In genomic region chr10:80323261-80324119, GRCm38 (mm10) we compare ENCODE assay signal across 8 mouse cellular contexts. TPM values are rescaled to one million over a fixed set of nuclear protein-coding genes. Genes with fewer than 3 reads are reported as not detected.
DNase-seq lines count a peak whose midpoint lies in the region; ATAC-seq and TF ChIP-seq lines count a peak whose summit lies in the region.

No protein-coding gene starts in this region.

- no peak for TF ChIP-seq EP300 in lung, postnatal 0 days (IDR thresholded peaks at IDR 0.05)

- H3K27ac ChIP-seq in embryonic facial prominence, embryonic 11.5 days (replicated peaks; ENCODE audit: low read depth, low read length) = no peak overlapping the region
- peak overlapping the region; percentile 76 for H3K27ac ChIP-seq in heart, embryonic 10.5 days
- peak overlapping the region; percentile 33 for H3K27ac ChIP-seq in lung, postnatal 0 days (ENCODE audit: low read length)
- no peak overlapping the region for H3K27ac ChIP-seq in olfactory bulb, adult 2 months (ENCODE audit: insufficient read depth, low read depth, low read length)

- peak overlapping the region; percentile 97 for H3K4me2 ChIP-seq in embryonic facial prominence, embryonic 11.5 days (ENCODE audit: low read depth, low read length)
- H3K4me2 ChIP-seq in lung, postnatal 0 days (replicated peaks; ENCODE audit: low read depth, low read length) = peak overlapping the region; percentile 96

- peak; percentile 47 for DNase-seq in 3T3-L1 (ENCODE audit: low read depth, low spot score)
- peak; percentile 89 to 95 for DNase-seq in adrenal gland, adult (ENCODE audit: inconsistent age in 2 of 2, low spot score in 1 of 2)
- DNase-seq in embryonic facial prominence, embryonic 11.5 days (ENCODE audit: low spot score) = peak; percentile 55
- DNase-seq in heart, embryonic 10.5 days (ENCODE audit: low spot score) = peak; percentile 91
- peak; percentile 79 to 86 for DNase-seq in kidney, adult 8-10 months
- peak; percentile 56 for DNase-seq in lung, postnatal 0 days (ENCODE audit: low spot score)
- DNase-seq in urinary bladder, adult 2 months (ENCODE audit: low spot score) = peak; percentile 67

- H3K4me1 ChIP-seq in embryonic facial prominence, embryonic 11.5 days (ENCODE audit: control insufficient read depth, insufficient read depth, low read length) = 0 out of 2 replicates have a peak, but pooled peaks cover 6% of the 10 kb centered on the region
- peaks cover 49% of the 10 kb centered on the region for H3K4me1 ChIP-seq in heart, embryonic 10.5 days
- H3K4me1 ChIP-seq in lung, postnatal 0 days (ENCODE audit: insufficient read depth, low read depth, low read length) = peaks cover 20% of the 10 kb centered on the region
- H3K4me1 ChIP-seq in olfactory bulb, adult 2 months (ENCODE audit: control insufficient read depth, insufficient read depth, low read length) = peaks cover 24% of the 10 kb centered on the region

- H3K36me3 ChIP-seq in embryonic facial prominence, embryonic 11.5 days (replicated peaks; ENCODE audit: control insufficient read depth, insufficient read depth, low read depth, low read length) = no peaks in the 10 kb centered on the region
- H3K36me3 ChIP-seq in heart, embryonic 10.5 days = peaks cover 8% of the 10 kb centered on the region
- H3K36me3 ChIP-seq in lung, postnatal 0 days (ENCODE audit: insufficient read depth, low read length) = no peaks in the 10 kb centered on the region

- WGBS in embryonic facial prominence, embryonic 11.5 days = under 1% methylated on average over 44 of the region's 46 CpGs
- 1% methylated on average over 45 of the region's 46 CpGs for WGBS in heart, embryonic 10.5 days
- 4% methylated on average over 42 of the region's 46 CpGs for WGBS in lung, postnatal 0 days
- WGBS in olfactory bulb, adult 2 months = 3% methylated on average over 45 of the region's 46 CpGs

- TF ChIP-seq POLR2A in olfactory bulb, adult 2 months (IDR thresholded peaks at IDR 0.05; ENCODE audit: insufficient read depth, low read depth, low read length) = no peak

- TF ChIP-seq CTCF in lung, postnatal 0 days (IDR thresholded peaks at IDR 0.05) = no peak; the same call in 1 of the 2 replicates
- TF ChIP-seq CTCF in olfactory bulb, adult 2 months (IDR thresholded peaks at IDR 0.05; ENCODE audit: insufficient read depth, low read depth, low read length) = no peak

- peak overlapping the region; percentile 59 for H3K4me3 ChIP-seq in embryonic facial prominence, embryonic 11.5 days (ENCODE audit: low read depth, low read length)
- H3K4me3 ChIP-seq in heart, embryonic 10.5 days = peak overlapping the region; percentile 72
- H3K4me3 ChIP-seq in lung, postnatal 0 days (ENCODE audit: low read depth, low read length) = peak overlapping the region; percentile 55
- H3K4me3 ChIP-seq in olfactory bulb, adult 2 months (ENCODE audit: insufficient read depth, low read depth, low read length) = peak overlapping the region; percentile 41

- ATAC-seq in embryonic facial prominence, embryonic 11.5 days (replicated peaks; ENCODE audit: insufficient number of reproducible peaks, low FRiP score, low TSS enrichment, low read depth) = no peak
- ATAC-seq in lung, postnatal 0 days = peak; percentile 74

- H3K9ac ChIP-seq in embryonic facial prominence, embryonic 11.5 days (replicated peaks; ENCODE audit: low read length) = peak overlapping the region; percentile 71
- peak overlapping the region; percentile 23; the same call in 1 of the 2 replicates for H3K9ac ChIP-seq in lung, postnatal 0 days (replicated peaks; ENCODE audit: low read depth)

- no peaks in the 10 kb centered on the region for H3K9me3 ChIP-seq in embryonic facial prominence, embryonic 11.5 days (replicated peaks; ENCODE audit: control insufficient read depth, low read length)
- H3K9me3 ChIP-seq in heart, embryonic 10.5 days = no peaks in the 10 kb centered on the region
- H3K9me3 ChIP-seq in lung, postnatal 0 days (ENCODE audit: low read length) = no peaks in the 10 kb centered on the region

- no peaks in the 10 kb centered on the region; the same call in 1 of the 2 replicates for H3K27me3 ChIP-seq in embryonic facial prominence, embryonic 11.5 days (ENCODE audit: control insufficient read depth, insufficient read depth, low read length)
- peaks cover 67% of the 10 kb centered on the region for H3K27me3 ChIP-seq in heart, embryonic 10.5 days (ENCODE audit: insufficient read depth, poor library complexity, severe bottlenecking)
- no peaks in the 10 kb centered on the region for H3K27me3 ChIP-seq in lung, postnatal 0 days (replicated peaks; ENCODE audit: insufficient read depth, low read length)

RNA-seq across cellular contexts. Expression of gene 2310011J03Rik, which starts 3.2 kb away (rescaled TPM):
- polyA plus RNA-seq in embryonic facial prominence, embryonic 11.5 days (2014; fragmentation: Nextera tagmentation; extraction: Ambion mirVana) = 36.5 and 41.6 TPM in 2 replicates
- 41.3 and 46.8 TPM in 2 replicates for polyA plus RNA-seq in heart, embryonic 10.5 days (2016; fragmentation: Nextera tagmentation; extraction: Ambion mirVana)
- 58.4 and 64.8 TPM in 2 replicates for polyA plus RNA-seq in lung, postnatal 0 days (2015; fragmentation: Nextera tagmentation; extraction: Ambion mirVana)
- not detected in 2 replicates for polyA plus RNA-seq in olfactory bulb, adult 2 months (2012; ENCODE audit: insufficient read depth, insufficient read length, low replicate concordance, missing spikeins)
- polyA plus RNA-seq in urinary bladder, adult 2 months (2012; rRNA removed) = 41.8 and 45.6 TPM in 2 replicates

RNA-seq across cellular contexts. Expression of gene Pcsk4, which starts 5.8 kb away (rescaled TPM):
- 1.6 and 2.9 TPM in 2 replicates for polyA plus RNA-seq in embryonic facial prominence, embryonic 11.5 days (2014; fragmentation: Nextera tagmentation; extraction: Ambion mirVana)
- 1.6 and 4.0 TPM in 2 replicates for polyA plus RNA-seq in heart, embryonic 10.5 days (2016; fragmentation: Nextera tagmentation; extraction: Ambion mirVana)
- polyA plus RNA-seq in lung, postnatal 0 days (2015; fragmentation: Nextera tagmentation; extraction: Ambion mirVana) = 3.4 and 3.7 TPM in 2 replicates
- not detected in 2 replicates for polyA plus RNA-seq in olfactory bulb, adult 2 months (2012; ENCODE audit: insufficient read depth, insufficient read length, low replicate concordance, missing spikeins)
- 9.5 and 9.9 TPM in 2 replicates for polyA plus RNA-seq in urinary bladder, adult 2 months (2012; rRNA removed)

RNA-seq across cellular contexts. Expression of gene Reep6, which starts 6.3 kb away (rescaled TPM):
- 4.3 and 4.5 TPM in 2 replicates for polyA plus RNA-seq in embryonic facial prominence, embryonic 11.5 days (2014; fragmentation: Nextera tagmentation; extraction: Ambion mirVana)
- 7.1 and 18.3 TPM in 2 replicates for polyA plus RNA-seq in heart, embryonic 10.5 days (2016; fragmentation: Nextera tagmentation; extraction: Ambion mirVana)
- polyA plus RNA-seq in lung, postnatal 0 days (2015; fragmentation: Nextera tagmentation; extraction: Ambion mirVana) = 15.4 and 17.6 TPM in 2 replicates
- not detected in 2 replicates for polyA plus RNA-seq in olfactory bulb, adult 2 months (2012; ENCODE audit: insufficient read depth, insufficient read length, low replicate concordance, missing spikeins)
- 7.7 and 18.0 TPM in 2 replicates for polyA plus RNA-seq in urinary bladder, adult 2 months (2012; rRNA removed)

RNA-seq across cellular contexts. Expression of gene Adamtsl5, which starts 24.7 kb away (rescaled TPM):
- 0.14 and 0.88 TPM in 2 replicates for polyA plus RNA-seq in embryonic facial prominence, embryonic 11.5 days (2014; fragmentation: Nextera tagmentation; extraction: Ambion mirVana)
- polyA plus RNA-seq in heart, embryonic 10.5 days (2016; fragmentation: Nextera tagmentation; extraction: Ambion mirVana) = 1.3 and 1.9 TPM in 2 replicates
- 6.4 and 7.3 TPM in 2 replicates for polyA plus RNA-seq in lung, postnatal 0 days (2015; fragmentation: Nextera tagmentation; extraction: Ambion mirVana)
- polyA plus RNA-seq in olfactory bulb, adult 2 months (2012; ENCODE audit: insufficient read depth, insufficient read length, low replicate concordance, missing spikeins) = not detected in 2 replicates
- polyA plus RNA-seq in urinary bladder, adult 2 months (2012; rRNA removed) = 57.9 and 65.7 TPM in 2 replicates

RNA-seq across cellular contexts. Expression of gene Apc2, which starts 27.7 kb away (rescaled TPM):
- polyA plus RNA-seq in embryonic facial prominence, embryonic 11.5 days (2014; fragmentation: Nextera tagmentation; extraction: Ambion mirVana) = 11.0 and 15.8 TPM in 2 replicates
- 0.74 and 0.78 TPM in 2 replicates for polyA plus RNA-seq in heart, embryonic 10.5 days (2016; fragmentation: Nextera tagmentation; extraction: Ambion mirVana)
- polyA plus RNA-seq in lung, postnatal 0 days (2015; fragmentation: Nextera tagmentation; extraction: Ambion mirVana) = 0.57 and 0.85 TPM in 2 replicates
- polyA plus RNA-seq in olfactory bulb, adult 2 months (2012; ENCODE audit: insufficient read depth, insufficient read length, low replicate concordance, missing spikeins) = not detected in 2 replicates
- polyA plus RNA-seq in urinary bladder, adult 2 months (2012; rRNA removed) = 0.76 and 1.4 TPM in 2 replicates

Comparison
In these comparisons a context has a peak if more than half of its experiments do, and no peak if none do; other contexts are left out.
1. H3K27ac ChIP-seq: peak in heart, embryonic 10.5 days (single experiment) and lung, postnatal 0 days (single experiment); none in embryonic facial prominence, embryonic 11.5 days (single experiment) and olfactory bulb, adult 2 months (single experiment).
2. RNA of gene 2310011J03Rik, which starts 3.2 kb away (polyA plus RNA-seq): 58.4 to 64.8 TPM in lung, postnatal 0 days, 41.3 to 46.8 TPM in heart, embryonic 10.5 days, 41.8 to 45.6 TPM in urinary bladder, adult 2 months and 36.5 to 41.6 TPM in embryonic facial prominence, embryonic 11.5 days; not detected in olfactory bulb, adult 2 months; every median in the first group is over 10 times any median in the second.
3. Peak in every context shown above with its lines, with median percentiles within 50 percentile points of each other: DNase-seq and H3K4me3 ChIP-seq.